Mouse (Mus musculus): ENCODE data around the gene Sh2d5.

Sh2d5 gene

DNA sequence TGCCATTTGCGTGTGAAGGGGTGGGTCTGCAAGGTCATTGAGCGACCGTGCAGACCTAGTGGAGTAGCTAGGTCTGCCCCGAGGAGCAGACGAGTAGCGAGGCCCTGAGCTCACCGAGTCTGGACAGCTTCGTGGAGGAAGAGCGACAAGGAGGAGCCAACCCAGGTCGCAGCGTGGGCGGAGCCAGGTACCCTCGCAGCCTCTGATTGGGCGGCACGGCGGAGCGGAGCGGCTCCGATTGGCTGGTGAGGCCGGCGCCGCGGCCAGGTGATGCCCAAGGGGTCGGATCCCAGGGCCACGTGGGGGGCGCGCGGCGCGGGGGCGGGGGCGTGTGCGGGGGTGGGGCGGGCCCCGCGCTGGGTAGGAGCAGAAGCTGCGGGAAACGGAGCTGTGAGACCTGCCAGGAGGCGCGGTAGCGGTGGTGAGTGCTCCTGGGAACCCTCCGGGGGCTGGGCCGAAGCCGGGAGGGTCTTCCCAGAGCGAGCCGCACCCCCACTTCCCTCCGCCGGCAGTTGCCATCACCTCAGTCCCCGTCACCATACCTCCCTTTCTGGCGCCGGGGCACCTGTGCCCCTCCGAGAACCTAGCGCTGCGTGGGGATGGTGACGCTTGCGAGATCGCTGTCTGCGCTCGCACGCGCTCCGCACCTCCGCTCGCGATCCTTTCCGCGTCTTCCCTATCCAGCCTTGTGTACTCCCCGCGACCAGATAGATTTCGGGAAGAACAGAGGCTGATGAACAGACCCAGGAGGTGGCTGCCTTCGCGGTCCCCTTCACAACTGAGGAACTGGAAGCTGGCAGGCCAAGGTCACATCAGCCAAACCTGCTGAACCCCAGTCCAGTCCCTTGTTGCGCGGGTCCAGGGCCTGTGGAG, at the start of gene Sh2d5, which contains the start of gene Kif17:
Sh2d5 (plus strand) TSS at position 316 of the 873 bp plus-strand sequence.
Kif17 (plus strand) TSS at position 348 of the 873 bp plus-strand sequence.
- in situ Hi-C loops (cut with MboI, MseI) = loop anchor here (10.0 kb wide), 1 partner anchor 1344 kb away; no protein-coding TSS in a partner anchor

DNA sequence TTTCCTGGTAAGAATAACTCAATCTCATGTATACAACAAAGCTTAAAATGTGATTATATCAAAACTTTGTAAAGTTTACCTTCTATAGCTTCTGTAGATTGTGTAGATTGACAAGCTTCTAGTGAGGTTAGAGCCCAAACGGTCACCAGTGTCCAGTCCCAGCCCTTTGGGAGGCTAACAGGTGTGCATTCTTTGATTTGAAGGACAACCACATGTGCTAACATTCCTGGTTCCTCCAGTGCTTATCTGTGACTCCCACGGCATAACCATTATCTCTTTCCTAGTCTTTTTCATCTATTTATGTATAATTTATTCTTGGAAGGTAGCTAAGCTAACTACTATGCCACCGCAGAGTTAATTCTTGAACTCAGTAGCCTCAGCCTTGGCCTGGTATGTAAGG, 49.4 kb upstream of the Sh2d5 start:
- in situ Hi-C loops (cut with MboI, MseI) = loop anchor here (25.0 kb wide), 1 partner anchor 838 kb away; the partner anchor contains the start of gene Cdc42

DNA sequence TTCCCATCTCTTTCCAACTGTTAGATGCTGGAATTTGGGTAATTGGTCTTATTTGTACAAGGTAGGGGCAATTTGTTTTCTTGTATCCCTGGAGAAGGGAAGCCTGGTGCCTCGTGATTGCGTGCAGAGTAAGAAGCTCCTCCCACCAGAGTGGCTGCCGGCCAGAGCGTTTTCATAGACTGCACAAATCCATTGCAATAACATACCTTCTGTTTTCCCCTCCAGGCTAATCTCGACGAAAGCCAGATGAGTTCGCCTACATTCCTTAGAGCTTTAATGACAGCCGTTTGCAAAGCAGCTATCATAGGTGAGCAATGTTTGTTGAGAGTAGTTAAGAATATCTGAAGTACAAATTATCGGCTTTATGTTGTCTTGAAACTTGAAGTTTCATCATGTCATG, 48.5 kb upstream of the Sh2d5 start:
- in situ Hi-C loops (cut with MboI, MseI) = loop anchor here (25.0 kb wide), 1 partner anchor 839 kb away; the partner anchor contains the start of gene Cdc42

DNA sequence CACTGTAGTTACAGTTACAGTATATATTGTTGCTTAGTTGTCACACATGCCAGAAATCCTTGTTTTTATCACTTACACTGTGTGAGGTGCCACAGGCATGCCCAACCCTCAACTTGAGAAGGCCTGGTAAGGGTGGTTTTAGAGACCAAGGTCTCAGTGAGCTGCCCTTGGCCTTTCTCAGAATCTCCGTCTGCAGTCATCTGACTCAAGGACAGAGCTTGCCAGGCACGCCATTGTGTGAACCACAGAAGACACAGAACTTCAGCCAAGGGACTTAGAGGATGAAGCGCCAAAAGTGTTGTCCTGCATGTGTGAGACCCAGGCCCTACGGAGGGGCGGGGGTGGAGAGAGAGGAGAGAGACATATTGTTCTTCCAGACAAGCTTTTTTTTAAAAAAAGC, 40.1 kb upstream of the Sh2d5 start:
- in situ Hi-C loops (cut with MboI, MseI) = loop anchor here (10.0 to 25.0 kb wide), 3 partner anchors 355 to 1125 kb away; partner anchors contain the start of gene Cdc42

DNA sequence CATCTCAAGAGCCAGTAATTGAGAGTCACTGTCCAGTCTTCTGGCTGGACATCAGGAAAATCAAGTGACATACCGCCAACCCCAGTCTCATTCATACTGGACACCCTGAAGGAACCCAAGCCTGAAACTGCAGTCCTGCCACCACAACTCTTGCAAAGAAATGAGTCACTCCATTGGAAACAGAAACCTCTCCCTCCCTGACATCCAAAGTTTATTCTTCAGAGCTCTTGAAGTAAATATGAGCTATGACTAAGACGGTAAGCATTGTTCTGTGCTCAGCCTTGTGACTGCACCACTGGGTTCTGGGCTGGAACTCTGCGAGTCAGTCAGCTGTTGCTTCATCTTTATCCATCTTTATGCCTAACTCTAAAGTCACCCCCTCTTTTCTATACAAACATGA, 36.3 kb upstream of the Sh2d5 start:
- in situ Hi-C loops (cut with MboI, MseI) = loop anchor here (10.0 to 25.0 kb wide), 3 partner anchors 359 to 1121 kb away; partner anchors contain the start of gene Cdc42

DNA sequence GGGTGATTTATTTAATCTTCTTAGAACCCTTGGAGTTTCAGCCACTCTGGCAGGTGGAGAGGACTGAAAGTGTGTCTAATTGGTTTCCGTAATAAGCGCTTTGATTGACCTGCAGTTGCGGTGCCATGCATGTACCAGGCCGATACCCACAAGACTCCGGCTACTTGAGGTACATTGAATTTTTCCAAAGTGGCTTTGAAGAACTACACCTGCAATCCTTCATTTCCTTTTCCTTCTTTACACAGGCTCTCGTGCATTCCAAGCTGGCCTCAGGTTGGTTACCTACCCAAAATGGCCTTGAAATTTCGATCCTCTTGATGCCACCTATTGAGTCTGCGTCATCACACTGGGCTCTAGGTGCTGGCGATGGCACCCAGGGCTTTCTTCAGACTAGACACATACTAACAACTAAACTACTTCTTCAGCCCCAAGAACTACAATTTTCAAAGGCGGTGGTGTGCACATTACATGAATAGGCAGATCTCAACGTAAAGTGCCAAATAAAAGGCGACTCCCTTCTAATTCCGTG, 34.5 kb upstream of the Sh2d5 start:
- in situ Hi-C loops (cut with MboI, MseI) = loop anchor here (10.0 to 25.0 kb wide), 3 partner anchors 361 to 1119 kb away; partner anchors contain the start of gene Cdc42

DNA sequence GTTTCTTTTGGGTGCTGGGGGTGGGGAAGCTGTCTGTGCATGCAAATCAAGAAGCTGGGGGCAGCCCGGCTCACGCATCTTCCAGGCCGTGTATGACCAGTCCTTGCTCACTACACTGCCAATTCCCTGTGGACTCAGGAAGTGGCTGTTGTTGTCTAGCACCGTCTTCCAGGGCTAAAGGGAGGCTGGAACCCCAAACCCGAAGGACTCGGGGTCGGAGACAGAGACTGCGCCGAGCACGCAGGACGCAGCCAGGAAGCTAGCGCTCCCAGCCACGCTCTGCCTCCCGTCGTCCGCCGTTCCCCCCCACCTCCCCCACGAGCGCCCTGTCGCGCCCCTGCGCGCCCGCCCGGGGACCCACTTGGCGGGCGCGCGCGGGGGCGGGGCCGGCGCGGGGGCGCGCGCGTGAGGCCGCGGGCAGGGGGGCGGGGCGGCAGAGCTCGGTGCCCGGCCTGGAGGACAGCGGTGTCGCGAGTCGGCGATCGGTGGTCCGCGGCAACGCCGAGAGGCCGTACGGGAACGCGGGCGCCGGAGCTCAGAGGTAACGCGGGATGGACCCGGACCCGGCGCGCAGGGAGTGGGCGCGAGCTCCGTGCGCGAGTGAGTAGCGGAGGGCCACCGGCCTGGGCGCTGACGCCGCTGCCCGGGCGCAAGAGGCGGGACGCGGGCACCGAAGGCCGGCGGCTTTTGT, 33.9 kb upstream of the Sh2d5 start, which contains the start of gene Hp1bp3:
Hp1bp3 (plus strand) TSS at position 97 of the 691 bp plus-strand sequence.
- in situ Hi-C loops (cut with MboI, MseI) = loop anchor here (10.0 to 25.0 kb wide), 3 partner anchors 362 to 1118 kb away; partner anchors contain the start of gene Cdc42

DNA sequence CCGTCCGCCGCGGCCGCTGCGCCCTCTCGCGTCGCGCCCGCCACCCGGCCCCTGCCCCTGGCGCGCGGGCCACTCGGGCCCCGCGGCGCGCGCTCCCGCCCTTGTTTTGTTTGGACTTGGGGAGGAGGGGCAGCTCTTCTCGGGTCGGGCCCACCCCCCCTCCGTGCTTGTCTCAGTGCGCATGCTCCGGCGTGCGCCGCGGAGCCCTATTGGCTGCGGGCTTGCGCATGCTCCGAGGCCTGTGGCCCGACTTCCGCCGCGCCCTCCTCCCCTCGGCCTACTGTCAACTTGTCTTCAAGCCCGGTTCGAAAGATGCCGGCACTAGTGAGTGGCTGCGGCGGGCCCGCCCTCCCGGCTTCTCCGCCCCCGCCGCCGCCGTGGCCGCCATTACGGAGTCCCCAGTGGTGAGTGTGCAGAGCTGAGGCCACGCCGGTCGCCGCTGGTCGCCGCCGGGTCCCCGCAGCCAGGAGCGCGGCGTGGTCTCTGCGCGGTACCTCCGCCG, 33.3 kb upstream of the Sh2d5 start:
- in situ Hi-C loops (cut with MboI, MseI) = loop anchor here (10.0 to 25.0 kb wide), 3 partner anchors 362 to 1118 kb away; partner anchors contain the start of gene Cdc42

DNA sequence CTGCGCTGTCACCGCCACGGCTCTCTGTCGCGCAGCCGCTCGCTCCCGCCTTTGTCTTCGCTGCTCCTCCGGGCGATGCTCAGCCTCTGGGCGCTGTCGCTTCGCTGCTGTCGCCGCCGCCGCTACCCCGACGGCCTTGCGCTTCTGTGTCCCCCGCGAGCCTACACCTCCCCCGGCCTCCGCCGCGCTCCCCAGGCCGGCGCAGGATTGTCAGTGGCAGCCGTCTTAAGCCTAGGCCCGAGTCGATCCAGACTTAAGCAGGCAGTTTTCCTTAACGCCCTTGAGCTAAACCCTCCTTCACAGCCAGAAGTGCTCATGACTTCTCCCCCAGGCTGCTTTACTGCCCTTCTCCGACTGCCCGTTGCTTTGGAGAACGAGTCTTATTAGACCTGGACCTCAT, 32.8 kb upstream of the Sh2d5 start:
- in situ Hi-C loops (cut with MboI, MseI) = loop anchor here (10.0 to 25.0 kb wide), 3 partner anchors 363 to 1117 kb away; partner anchors contain the start of gene Cdc42

DNA sequence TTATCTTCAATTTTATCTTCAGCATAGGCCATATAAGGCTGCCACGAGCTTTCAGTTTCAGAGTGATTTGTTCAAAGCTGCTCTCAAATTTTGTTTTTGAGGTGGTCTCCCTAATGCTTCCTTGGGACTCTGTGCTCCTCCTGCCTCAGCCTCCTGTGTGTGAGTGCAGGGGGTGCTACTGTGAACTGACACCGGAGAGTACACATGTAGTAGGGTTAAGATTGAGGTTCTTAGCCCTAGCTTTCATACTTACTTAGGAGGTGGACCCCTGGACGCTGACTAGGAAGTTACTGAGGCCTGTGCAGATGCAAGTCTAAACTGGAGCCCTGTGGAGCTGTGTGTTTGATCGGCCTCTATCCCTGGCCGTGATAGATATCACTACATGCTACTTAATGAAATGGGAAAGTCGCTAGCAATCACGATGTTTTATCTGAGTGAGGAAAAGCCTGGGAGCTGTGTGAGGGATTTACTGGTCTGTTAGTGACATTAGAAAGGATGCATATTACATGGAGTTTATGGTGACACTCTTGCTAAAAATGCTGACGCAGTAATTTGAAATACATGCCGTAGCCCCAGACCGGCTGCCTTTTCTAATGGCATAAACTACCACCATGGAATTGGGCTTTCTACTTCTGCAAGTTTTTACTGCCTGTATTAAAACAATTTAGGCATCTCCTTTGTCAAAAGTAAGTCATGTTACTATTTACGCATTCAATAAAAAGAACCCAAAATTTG, 32.1 kb upstream of the Sh2d5 start:
- in situ Hi-C loops (cut with MboI, MseI) = loop anchor here (10.0 to 25.0 kb wide), 3 partner anchors 363 to 1117 kb away; partner anchors contain the start of gene Cdc42

DNA sequence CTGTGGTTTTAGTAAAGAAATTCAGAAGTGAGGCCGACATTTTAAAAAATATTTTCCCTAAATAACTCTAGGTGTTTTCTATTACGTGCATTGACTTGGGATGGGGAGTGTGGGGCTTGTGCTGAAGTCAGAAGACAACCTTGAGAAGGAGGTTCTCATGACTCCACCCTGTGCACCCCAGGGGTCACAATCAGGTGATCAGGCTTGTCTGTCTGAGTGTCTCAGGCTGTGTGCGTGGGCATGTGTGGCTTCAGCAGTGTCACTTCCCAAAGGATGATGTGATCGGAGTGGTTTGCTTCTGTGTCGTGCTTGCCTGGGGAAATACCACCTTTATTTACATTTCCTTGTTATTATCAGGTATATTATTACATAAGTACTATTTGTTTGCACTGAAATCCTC, 30.9 kb upstream of the Sh2d5 start:
- in situ Hi-C loops (cut with MboI, MseI) = loop anchor here (10.0 to 25.0 kb wide), 3 partner anchors 365 to 1115 kb away; partner anchors contain the start of gene Cdc42

DNA sequence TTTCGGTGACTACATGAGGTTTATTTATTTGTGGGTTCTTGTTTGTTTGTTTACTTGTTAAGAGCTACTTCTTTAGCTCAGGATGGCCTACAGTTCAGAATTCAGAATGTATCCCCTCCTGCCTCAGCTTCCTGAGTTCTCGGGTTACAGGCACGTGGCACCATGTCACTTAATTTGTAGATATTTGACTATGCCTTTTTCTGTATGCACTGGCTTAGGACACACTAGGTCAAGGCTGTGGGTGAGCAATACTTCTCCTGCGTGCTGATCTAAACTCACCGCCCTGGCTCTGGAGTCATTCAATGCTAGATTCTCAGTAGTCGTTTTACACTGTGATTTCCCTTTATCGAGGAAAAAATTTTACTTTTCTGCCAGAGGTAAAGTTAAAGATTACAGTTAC, 29.4 kb upstream of the Sh2d5 start:
- in situ Hi-C loops (cut with MboI, MseI) = loop anchor here (25.0 kb wide), 1 partner anchor 858 kb away; the partner anchor contains the start of gene Cdc42

DNA sequence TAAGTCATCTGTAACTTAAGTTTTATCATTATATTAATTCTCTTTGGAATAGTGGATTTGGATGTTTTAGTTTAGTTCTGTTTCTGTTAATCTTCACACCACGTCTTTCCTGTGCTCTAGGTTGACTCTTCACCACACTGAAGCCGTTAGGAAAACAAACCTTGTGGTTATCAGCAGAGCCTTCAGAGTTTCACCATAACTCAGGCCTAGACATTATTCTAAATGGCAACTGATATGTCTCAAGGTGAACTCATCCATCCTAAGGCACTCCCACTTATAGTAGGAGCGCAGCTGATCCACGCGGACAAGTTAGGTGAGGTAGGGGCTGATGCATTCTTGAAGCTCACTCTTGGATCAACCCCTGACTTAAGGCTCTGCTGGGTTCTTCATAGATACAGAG, 28.8 kb upstream of the Sh2d5 start:
- in situ Hi-C loops (cut with MboI, MseI) = loop anchor here (25.0 kb wide), 1 partner anchor 859 kb away; the partner anchor contains the start of gene Cdc42

DNA sequence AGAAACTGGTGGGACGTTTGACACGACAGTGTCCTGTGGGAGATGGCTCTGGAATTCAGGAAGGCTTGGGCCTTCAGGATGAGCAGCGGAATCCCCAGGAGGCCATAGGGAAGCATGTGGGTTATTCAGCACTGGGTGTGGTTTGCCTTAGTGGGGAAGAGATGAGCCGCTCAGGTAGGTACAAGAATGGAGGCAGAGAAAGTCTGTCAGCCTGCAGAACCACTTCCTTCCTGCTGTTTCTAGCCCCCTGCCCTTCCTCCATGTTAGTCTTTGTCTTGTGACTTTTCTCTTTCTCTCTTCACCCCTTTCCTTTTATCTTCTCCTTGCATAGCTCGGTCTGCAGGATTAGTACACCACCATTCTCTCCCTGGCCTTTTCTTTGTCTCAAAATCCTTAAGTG, 27.8 kb upstream of the Sh2d5 start:
- in situ Hi-C loops (cut with MboI, MseI) = loop anchor here (25.0 kb wide), 1 partner anchor 860 kb away; the partner anchor contains the start of gene Cdc42

DNA sequence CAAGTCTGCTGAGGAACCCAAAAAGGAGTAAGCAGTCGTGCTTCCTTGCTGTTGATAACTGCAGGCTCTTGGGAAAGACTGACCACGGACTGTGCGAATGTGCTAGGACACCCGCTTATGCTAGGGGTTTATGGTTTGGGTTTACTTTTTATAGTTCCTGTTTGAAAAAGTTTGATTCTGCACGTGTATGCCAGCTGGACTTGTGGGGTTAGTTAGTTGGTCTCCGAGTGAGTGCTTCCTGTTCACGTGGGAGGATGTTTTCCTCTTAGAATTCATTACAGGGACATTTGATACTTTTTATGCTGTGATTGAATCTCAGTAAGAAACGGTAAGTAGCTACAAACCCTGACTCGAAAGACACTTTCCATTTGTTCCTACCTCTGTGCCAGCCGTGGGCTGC, 26.6 kb upstream of the Sh2d5 start:
- in situ Hi-C loops (cut with MboI, MseI) = loop anchor here (25.0 kb wide), 1 partner anchor 861 kb away; the partner anchor contains the start of gene Cdc42

DNA sequence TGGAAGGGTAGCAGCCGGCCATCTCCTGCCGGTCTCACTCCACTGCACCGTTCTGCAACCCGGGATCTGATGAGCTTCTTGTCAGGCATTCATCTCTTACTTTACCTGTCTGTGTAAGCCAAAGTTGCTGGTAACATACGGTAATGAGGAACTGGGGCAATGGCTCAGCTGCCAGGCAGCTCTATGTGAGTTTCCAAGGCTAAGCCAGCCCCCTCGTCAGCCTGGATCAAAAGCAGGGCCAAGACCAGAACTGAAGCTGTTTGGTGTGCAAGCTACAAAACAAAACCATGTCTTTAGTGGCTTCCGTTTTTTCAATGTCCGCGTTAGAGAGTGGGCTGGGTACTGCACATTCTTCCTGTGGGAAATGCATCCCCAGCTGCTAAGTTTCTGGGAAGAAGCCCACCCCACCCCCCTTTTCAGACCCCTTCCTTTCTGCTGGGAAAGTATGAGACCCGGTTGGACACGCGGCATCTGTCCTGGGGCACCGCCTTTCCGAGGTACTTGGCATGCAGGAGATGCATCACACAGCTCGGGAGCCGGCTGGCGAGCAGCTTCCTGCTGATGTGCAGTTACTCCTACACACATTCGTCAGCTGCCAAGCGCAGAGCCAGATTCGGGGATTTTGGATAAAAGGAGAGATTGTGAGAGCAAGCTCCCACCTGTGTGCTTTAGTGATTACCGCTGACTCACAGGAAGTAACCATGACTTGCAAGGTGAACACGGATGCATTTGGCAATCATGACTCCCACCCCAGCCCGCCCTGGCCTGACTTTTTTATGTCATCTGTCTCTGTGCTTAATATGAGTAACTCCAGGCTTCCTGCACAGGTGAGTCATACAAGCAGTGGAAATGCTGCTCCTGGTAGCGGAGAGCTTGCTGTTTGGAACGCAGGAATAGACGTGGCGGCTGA, 3.2 kb upstream of the Sh2d5 start:
- in situ Hi-C loops (cut with MboI, MseI) = no loop called here

DNA sequence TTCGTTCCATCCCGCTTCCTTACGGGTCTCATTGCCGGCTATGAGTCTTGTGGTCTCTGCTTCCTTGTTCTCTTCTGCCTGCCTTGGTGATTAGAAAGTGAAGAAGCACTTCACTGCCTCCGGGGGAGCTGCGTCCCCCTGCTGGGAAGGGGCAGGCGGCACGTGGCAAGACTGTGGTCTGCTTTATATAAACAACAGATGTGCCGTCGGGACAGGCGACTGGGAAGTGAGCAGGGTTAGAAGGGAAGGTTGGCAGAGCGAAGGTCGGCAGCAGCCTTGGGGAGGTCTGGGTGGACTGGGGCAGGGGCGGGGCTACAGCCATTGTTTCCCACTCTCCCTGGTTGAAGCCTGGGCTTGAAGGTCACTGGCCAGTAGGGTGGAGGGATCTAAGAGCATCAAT, 1.6 kb downstream of the Sh2d5 start:
- in situ Hi-C loops (cut with MboI, MseI) = loop anchor here (10.0 kb wide), 1 partner anchor 1343 kb away; no protein-coding TSS in a partner anchor

DNA sequence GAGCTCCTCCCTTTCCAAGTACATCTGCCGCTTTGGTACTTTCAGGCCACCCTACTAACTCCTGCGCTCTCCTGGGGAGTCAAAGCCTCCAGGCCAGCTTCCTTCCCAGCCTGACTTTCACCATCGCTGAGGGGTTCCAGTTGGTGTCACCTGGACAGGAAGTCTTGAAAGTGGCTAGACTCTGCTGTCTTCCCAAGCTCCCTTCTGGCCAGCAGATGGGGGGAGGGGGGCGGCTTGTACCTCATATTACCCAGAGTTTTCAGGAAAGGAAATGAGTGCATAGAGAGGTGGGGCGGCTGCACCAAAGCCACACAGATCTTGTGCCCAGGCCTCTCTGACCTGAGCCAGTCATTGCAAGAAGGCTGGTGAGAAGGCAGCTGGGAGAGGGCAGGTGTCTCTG, 2.0 kb downstream of the Sh2d5 start:
- in situ Hi-C loops (cut with MboI, MseI) = loop anchor here (10.0 kb wide), 1 partner anchor 1343 kb away; no protein-coding TSS in a partner anchor

Data from T-helper 2 cell (primary cell).